Mouse (Mus musculus) urinary bladder, postnatal 4 days (tissue): ENCODE data around the gene Gnai2.
A peak's percentile ranks its signal among the peaks of the same experiment; 100 is the strongest.

Experiments
- DNase-seq, 2 experiments: peaks; one replicate each; pipeline ENCODE4 v3.0.0; 2021 to 2022; ENCODE audit warnings: low spot score in 2 of 2

Gene Gnai2

GRCm38 (mm10) chr9:107631311-107631826, 3.8 kb downstream of the Gnai2 start:
- no peak for DNase-seq

DNA sequence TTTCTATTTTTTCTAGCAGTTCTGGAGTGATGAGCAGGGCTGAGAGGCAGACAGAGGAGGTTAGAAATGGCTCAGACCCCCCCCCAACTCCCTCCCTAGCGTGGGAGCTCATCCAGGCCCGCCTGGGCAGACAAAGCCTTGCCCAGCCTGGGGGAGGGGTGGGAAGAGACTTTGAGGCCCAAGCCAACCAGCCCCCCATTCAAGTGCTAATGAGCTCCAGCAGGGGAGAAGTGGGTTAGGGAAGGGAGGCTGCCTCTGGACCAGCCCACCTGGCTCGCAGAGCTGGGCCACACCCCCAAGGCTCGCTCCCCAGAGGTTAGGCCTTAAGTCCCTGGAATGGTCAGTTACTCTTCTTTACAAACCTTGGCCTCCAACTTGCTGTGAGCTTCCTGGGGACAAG, 4.6 kb downstream of the Gnai2 start:
- no peak for DNase-seq

DNA sequence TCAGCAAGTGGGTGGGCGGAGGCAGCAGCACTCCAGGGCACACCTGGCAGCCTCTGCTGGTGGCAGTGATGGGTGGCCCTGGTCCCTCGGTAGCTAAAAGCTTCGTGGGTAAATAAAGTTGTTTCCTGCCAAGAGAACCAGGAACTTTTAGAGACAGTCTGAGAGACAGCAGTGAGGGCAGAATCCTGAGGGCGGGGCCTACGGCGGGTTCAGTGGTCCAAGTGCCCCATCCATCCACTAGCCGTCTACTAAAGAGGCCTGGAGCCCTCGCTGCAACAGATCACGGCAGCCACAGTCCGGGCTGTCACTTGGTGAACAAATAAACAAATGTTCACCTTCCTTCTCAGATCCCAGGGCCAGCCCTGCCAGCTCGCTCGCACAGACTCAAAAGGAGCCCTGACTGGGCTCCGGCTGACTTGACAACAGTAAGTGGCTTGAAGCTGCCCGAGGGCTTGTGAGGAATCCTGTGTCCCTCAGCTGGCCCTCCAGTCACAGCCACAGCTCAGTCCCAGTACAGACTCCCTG, 5.2 kb downstream of the Gnai2 start:
- DNase-seq = no peak

- DNase-seq = no peak
Measured at GRCm38 (mm10) chr9:107629411-107629730, 5.8 kb downstream of the Gnai2 start.

DNA sequence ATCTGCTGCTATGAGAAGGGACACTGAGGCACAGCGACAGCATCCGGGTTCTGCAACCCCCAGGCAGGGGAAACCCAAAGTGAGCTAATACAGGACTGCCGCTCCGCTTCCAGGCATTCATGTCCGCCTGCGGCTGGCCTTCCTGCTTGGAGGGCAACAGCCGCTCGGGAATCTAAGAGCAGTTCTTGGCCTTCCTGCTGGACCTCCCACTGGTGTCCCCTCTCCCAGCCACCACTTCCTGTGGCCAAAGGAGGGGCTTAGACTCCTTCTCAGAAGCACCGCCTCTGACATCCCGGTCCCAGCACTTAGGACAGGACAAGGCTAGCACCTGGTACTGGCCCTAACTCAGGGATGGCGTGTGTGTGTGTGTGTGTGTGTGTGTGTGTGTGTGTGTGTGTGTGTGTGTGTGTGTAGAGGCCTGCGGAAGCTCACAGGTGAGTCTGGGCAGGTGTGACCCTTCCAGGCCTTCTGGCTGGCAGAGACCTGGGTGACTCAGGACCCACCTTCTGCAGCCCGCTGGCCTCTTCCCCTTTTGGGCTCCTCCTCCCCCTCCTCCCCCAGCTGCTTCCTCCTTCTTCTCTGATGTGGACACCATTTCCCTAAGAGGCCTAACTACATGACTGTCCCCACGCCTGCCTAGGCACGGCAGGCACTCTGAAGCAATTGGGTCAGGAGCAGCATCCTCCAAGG, 6.3 kb downstream of the Gnai2 start:
- no peak for DNase-seq

DNA sequence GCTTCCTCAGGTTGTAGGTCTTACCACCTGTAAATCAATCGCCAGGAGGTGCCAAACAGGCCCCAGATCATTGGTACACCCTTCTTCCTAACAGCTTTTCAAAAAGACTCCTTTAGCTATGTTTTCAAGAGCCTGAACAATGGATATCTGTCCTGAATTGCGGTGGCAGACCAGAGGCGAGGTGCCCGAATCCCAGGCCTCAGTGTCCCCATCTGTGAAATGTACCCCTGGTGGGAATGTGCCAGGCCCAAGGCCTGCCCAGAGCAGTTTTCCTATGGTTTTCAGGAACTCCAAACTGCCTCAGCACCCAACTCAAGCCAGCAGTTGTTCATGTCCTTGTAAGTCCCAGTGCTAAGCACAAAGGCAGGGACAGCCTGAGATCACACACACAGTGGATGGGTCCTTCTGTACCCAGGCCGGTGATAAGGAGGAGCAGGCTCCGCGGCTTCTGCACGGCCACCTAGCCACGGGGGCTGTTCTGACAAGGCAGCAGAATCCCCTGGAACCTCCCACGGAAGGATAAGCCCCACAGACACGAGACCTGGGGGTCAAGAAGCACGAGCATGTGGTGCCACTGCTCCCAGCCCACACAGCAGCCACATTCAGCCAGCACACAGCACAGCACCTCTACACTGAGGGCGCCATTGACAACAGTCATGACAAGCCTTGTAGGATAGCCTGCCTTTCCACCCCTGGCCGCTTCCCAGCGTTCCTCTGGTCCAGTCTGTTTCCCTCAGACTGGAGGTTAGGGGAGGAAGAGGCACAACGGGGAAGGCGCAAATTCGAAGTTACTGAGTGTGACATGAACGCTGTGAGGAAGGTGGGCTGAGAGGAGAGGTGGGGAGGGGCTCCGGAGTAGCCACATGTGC, 7.5 kb downstream of the Gnai2 start:
- DNase-seq = no peak

DNA sequence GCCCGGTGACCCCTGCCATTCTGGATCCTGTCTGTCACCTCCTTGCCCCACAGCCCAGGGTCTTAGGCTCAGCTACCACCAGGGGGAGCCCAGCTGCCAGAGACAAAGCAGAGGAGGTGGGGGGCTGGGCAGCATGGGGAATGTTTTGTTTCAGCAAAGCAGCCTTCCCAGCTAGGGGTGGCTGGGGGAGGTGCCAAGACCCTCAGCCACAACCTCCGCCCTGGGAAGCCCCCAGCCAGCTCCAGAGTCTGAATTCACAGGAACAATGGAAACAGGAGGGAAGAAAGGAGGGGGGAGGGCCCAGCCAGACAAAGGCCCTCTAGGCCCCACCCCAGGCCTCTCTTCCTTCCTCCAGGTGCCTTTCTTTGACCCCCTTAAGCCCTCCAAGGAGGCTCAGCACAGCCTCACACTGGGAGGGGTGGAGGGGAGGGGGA, 8.3 kb downstream of the Gnai2 start:
- peak; percentile 73 to 88 for DNase-seq

DNA sequence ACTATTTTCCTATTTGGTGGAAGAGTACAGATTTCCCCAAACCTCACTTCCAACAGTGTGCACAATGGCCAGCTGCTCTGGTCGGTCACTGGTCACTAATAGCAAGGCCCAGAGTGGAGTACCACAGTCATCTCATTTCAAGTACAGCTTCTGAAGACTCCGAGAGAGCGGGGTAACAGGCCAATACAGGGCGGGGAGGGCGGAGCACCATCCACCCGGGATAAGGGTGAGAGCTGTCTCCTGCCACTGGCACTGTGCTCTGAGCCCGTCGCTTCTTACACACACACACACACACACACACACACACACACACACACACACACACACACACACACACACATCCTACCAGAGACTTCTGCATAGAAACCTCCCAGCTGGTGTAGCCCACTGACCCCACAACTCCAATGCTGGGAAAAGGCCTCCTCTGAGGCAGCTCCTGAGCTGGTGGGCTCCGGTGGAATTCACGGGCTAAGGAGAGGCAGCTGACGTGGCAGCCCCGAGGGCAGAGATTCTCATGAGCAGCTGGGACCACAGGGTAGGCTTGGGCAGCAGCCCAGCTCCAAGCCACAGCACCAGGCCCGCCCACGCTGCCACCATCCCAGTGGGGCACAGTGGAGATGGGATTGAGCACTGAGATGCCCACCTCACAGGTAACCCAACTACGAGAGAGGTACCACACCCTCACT, 8.9 kb downstream of the Gnai2 start:
- no peak for DNase-seq

DNA sequence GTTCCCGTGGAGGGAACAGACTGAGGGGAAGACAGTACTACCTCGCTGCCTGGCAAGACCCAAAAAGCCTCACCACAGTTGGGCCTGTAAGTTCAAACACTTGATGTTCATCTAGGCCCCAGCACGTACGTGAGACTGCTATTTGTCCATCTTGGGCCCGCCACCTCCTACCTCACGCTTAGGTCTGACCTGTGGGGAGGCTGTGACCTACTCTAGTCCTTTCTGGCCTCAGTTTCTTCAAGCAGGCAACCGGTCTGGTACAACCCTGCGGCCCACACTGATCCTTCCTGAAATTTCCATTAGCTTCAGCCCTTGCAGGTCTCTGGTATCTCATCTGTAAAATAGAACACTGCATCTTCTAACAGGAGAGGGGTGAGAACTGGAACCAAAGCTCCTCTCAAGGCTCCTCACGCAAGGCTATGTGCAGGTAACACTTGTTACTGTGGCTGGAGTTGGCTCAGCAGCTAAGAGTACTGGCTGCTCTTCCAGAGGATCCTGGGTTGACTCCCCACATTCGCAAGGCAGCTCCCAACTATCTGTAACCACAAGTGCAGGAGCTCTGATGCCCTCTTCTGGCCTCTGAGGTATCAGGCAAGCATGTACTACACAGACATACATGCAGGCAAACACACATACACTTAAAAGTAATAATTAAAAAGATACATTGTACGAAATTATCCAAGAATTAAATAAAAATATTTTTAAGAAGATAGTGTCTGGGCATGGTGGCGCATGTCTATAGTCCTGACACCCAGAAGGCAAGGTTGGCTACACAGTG, 9.6 kb downstream of the Gnai2 start:
- no peak for DNase-seq

- DNase-seq = no peak
Measured at GRCm38 (mm10) chr9:107624951-107625350, 10.2 kb downstream of the Gnai2 start.

DNA sequence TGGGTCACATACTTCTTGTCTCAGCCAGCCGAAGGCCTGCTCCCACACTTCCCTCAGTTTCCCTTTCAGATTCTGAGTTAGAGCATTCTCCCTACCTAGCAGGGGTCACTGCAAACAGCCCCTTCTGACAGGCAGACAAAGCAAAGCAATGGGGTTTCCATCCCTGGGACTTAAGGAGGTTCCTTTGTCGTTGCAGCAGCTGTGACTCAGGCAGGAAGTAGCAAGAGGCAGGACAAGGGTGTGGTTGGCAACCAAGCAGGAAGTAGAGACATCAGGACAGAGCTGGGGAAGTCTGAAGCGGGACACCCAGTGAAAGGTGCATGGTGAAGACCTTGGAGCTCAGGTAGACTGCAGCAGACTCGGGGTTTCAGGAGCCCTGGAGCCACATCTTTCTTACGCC, 10.6 kb downstream of the Gnai2 start:
- no peak for DNase-seq

DNA sequence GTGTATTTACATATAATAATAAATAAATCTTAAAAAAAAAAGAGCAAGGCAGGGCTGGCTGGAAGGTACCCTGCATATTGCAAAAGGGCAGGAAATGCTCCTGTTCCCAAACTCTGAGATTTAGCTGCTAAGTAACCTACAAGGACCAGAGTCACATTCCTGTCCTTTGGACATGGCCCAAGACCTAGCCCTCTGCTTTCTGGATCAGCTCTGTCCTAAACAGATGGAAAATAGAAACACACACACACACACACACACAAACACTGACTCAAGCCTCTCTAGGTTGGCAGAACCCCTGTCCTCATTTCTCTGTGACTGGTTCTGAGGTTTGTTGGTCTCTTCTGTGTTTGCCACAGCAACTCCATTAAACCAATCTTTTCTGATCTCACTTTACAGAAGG, 14.2 kb downstream of the Gnai2 start:
- DNase-seq = no peak

DNA sequence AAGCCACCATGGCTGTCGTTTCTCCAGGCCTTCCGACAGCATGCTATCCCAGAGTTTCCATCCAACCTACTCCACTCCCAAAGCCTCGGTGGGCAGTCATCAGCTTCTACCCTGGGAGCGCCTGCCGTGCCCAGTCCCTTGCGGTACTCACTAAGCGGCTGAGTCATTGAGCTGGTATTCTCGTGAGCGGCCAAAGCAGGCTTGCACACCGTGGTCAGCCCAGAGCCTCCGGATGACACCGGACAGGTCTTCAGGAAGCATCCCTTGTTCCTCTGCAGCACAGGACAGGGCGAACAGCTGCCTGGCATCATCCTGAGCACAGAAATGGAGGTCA, 15.7 kb downstream of the Gnai2 start:
- no peak for DNase-seq

DNA sequence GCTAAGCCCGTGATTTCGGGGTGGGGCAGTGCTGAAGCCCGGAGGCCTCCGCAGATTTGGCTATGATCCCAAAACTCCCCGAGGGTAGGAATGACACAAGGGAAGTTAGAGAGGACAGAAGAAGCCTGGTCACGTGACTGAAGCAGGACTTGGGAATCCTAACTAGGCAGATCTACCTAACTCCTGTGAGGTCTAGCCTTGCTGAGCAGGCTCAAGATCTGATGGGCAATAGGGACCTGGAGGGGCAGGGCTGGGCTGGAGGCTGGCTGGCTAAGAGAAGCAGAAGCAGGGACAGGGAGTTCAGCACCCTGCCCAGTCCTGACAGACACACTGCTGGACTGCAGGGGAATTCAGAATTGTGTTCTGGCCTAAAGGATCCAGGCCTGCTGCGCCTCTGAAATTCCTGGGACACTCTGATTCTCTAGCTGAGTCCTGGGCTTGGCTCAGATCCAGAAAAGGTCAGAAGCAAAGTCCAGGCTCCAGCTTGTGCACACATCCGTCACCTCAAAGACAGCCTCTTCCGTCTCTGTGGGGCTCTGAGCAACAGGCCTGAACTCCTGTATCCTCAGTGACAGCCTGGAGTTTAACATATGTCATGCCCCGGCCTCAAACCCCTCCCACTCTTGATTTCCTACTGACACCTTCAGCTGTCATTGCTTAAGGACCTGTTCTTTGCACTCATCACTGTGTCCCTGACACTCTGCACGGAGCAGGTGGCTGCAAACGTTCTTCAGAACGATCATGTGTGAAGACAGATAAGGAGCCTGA, 16.2 kb downstream of the Gnai2 start:
- DNase-seq = no peak

GRCm38 (mm10) chr9:107618098-107618497, 17.1 kb downstream of the Gnai2 start:
- DNase-seq = no peak

DNA sequence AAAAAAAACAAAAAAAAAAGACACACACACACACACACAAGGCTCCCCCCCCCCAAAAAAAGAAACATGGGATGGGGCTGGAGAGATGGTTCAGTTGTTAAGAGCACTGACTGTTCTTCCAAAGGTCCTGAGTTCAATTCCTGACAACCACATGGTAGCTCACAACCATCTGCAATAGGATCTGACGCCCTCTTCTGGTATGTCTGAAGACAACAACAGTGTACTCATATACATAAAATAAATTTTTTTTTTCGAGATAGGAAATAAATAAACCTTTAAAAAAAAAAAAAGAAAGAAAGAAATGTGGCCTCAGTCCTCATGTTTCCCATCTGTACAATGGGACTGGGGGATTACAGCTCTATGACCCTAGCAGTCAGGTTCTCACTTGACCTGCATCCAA, 17.7 kb downstream of the Gnai2 start:
- DNase-seq = no peak

GRCm38 (mm10) chr9:107615035-107615434, 20.1 kb downstream of the Gnai2 start:
- no peak for DNase-seq

DNA sequence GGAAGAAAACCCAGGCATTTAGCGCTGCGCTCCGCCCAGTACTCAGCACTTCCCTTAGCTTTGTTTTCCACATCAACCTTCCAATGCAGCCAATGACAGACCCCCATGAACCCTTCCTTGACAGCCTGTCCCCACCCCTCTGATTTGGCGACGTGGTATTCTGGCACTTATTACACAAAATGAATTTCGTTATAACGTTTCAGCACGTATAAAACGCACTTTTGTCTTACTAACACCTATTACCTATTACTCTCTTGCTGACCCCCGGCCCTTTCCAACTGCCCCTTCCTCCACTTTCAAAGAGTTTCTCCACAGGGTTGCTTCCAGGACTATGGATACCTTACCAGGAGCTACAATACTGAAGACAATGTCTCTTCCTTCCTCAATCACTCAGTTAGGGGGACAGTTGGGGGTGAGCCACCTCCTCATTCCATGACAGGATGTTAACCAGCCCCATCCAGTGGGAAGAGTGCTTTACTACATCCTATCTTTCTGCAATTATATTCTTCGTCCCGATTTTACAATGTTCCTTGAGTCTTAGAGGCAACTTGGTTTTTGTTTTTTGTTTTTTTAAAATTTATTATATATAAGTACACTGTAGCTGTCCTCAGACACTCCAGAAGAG, 22.1 kb downstream of the Gnai2 start:
- DNase-seq = no peak

- DNase-seq = peak; percentile 97 to 99
Measured at GRCm38 (mm10) chr9:107612191-107612944, 22.8 kb downstream of the Gnai2 start.
